Mouse (Mus musculus): ENCODE results near the gene Bik.

Bik gene

GRCm38 (mm10) chr15:83512489-83513281 is 14.0 kb upstream of the Bik start:
- no peak for DNase-seq (ENCODE audit: low read depth, low spot score)

DNA sequence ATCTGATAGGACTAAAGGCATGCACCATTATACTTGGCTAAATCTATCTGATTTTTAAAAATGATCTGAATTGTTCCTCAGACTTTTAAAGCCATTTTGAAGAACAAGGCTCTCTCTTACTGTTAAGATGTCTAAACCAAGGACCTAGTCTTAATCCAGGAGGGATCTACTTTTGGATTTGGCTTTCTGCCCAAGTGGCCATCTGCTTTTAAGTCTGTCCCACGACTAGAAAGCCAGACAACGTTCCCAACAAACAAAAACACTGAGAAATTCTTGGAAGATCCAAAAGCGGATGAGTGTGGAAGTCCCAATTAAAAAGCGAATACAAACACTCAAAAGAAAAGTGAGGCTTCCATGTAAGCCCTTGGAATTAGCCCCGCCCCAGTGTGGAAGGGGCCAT is 11.6 kb upstream of the Bik start:
- DNase-seq (ENCODE audit: low read depth, low spot score): no peak

DNA sequence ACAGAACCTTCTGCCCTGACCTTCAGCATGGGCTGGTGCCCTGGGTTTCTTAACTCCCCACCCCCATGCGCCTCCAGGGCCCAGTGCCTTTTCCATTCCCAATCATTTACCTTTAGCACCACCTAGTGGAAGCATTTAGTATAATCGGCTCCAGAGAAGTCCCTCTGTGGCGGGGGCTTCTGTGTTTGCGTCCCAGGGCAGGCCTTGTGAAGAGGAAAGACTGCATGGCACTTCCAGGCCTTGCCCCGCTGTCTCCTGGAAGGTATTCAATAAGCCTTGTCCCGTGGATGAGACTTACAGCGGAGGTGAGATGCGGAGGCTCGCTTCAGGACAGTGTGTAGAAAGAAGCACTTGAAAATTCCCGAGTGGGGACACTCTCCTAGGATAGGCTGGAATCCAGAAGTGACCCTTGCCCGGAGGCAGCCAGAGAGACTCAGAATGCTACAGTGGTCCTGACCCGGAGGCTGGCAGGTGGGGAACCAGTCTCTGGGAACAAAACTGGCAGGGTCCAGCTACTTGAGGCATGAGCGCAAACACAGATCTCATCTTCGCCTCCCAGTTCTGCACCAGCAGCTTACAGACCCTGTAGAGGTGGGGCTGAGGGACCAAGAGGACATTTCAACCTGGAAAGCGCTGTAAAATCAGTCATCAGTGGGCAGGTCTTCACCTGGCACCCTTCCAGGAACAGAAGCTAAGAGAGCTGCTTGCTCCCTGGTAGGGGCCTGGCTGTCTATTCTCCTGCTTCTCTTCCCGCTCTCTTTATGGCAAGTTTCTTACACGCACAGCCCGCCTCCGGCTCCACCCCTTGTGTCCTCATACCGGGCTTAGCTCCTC is 8.2 kb upstream of the Bik start:
- DNase-seq (ENCODE audit: low read depth, low spot score): peak; percentile 80

DNA sequence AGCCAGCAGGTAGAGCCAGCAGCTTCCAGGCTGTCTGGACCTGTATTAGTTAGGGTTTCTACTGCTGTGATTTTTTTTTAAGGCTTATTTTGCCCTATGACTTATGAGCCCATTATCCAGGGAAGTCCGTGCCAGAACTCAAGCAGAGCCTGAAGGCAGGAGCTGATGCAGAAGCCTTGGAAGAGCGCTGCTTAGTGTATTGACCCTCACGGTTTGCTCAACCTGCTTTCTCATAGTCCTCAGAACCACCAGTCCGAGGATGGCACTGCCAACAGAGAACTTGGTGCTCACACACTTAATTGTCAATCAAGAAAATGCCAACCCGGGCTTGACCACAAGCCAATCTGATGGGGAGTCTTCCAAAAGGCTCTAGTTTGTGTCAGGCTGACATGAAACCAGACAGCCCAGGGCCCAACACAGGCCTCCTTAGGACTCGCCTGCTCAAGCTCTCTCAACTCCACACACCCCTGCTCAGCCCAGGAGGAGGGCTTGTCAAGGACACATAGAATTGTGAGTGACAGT is 5.7 kb upstream of the Bik start:
- no peak for DNase-seq (ENCODE audit: low read depth, low spot score)

- no peak for DNase-seq (ENCODE audit: low read depth, low spot score)
Measured at GRCm38 (mm10) chr15:83523196-83523595, 3.5 kb upstream of the Bik start.

GRCm38 (mm10) chr15:83523638-83524332 is 2.9 kb upstream of the Bik start:
- DNase-seq (ENCODE audit: low read depth, low spot score): no peak

DNA sequence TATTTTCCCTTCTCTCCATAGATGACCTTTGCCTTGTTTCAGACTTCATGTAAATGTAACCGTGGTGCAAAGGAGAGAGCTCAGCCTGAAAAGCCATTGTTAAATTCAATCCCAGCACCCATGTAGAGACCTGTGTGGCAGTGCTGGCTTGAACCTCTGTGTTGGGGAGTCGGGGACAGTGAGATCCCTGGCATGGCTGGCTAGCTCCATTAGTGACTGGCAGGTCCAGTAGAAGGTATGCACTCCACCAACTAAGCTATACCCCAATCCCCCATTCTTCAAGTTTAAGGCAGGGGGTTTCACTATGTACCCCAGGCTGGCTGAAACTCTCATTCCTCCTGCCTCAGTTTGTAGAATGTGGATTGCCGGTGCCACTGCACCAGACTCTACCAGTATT is 2.3 kb upstream of the Bik start:
- no peak for DNase-seq (ENCODE audit: low read depth, low spot score)

- DNase-seq (ENCODE audit: low read depth, low spot score): peak; percentile 36
Measured at GRCm38 (mm10) chr15:83527092-83527437, 403 bp downstream of the Bik start.

DNA sequence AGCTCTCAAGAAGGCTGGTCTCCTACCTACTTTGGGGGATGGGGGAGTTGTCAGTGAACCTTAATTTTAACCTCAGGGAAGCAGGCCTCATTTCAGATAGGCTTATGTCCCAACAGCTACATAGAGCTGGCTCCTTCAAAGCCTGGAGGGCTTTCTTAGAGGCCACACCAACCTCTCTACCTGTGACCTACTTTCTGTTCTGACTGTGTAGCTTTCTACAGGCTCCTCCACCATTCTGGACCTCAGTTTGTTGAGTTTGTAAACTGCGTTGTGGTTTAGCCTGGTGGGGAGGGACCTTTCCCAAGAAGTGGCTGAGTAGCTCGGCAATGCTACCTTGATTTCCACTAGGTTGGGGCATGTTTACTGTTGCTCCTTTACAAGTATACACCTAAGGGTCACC is 1.1 kb downstream of the Bik start:
- DNase-seq (ENCODE audit: low read depth, low spot score): no peak

- DNase-seq (ENCODE audit: low read depth, low spot score): no peak
Measured at GRCm38 (mm10) chr15:83528892-83529291, 2.2 kb downstream of the Bik start.

- DNase-seq (ENCODE audit: low read depth, low spot score): no peak
Measured at GRCm38 (mm10) chr15:83529765-83530164, 3.1 kb downstream of the Bik start.

DNA sequence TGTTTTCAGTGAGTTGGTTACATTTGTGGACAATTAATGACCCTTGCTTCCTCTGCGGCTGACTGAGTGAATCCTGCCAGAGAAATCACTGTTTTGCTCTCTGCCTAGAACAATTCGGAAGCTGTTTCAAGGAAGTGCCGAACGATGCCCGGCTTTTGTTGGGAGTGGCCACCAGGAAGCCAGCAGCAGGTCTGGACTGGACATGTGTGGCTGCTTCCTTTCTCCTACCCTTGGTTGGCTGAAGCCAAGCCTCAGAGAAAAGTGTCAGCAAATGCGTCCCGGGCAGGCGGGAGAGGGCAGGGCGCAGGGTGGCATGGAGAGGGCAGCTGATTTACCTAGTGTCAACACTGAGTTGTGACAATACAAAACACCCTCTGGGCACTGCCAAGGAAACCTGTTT is 3.6 kb downstream of the Bik start:
- no peak for DNase-seq (ENCODE audit: low read depth, low spot score)

GRCm38 (mm10) chr15:83530688-83531087 is 4.0 kb downstream of the Bik start:
- DNase-seq (ENCODE audit: low read depth, low spot score): no peak

DNA sequence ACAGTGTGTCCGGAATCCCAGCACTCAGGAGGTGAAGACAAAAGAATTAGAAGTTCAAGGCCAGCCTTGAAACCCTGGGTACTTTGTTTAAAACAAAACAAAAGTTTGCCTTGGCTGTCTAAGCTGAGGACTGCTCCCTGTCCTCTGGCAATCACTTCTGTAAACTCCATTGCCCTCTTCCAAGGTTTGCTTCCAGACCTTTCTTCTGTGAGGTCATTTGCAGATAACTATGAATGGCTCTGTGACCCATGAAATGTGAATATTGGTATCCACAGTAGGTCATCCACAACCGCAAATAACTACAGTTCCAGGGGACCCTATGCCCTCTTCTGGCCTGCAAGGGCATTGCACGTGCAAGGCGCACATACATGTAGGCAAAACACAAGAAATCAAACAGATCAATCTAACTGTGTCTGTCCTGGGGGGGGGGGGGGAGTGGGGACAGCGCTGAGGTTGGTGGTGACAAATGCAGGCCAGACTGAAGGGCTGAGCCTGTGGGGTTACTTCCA is 5.4 kb downstream of the Bik start:
- no peak for DNase-seq (ENCODE audit: low read depth, low spot score)

DNA sequence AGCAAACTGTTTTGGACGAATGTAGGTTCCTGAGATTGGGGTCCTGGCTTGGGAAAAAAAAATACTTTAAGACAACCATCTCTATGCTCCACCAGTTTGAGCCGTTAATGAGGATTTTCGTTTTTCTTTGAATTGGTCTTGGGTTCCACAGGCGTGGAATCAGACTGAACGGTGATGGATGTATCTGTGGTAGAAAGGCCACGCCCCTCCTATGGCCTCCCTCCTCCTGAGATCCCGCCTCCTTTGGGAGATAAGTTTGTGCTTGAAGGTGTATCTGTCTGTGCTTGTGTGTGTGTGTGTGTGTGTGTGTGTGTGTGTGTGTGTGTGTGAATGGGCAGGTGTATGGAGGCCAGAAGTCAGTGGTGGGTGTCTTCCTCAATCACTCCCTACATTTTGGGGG is 5.9 kb downstream of the Bik start:
- DNase-seq (ENCODE audit: low read depth, low spot score): no peak

DNA sequence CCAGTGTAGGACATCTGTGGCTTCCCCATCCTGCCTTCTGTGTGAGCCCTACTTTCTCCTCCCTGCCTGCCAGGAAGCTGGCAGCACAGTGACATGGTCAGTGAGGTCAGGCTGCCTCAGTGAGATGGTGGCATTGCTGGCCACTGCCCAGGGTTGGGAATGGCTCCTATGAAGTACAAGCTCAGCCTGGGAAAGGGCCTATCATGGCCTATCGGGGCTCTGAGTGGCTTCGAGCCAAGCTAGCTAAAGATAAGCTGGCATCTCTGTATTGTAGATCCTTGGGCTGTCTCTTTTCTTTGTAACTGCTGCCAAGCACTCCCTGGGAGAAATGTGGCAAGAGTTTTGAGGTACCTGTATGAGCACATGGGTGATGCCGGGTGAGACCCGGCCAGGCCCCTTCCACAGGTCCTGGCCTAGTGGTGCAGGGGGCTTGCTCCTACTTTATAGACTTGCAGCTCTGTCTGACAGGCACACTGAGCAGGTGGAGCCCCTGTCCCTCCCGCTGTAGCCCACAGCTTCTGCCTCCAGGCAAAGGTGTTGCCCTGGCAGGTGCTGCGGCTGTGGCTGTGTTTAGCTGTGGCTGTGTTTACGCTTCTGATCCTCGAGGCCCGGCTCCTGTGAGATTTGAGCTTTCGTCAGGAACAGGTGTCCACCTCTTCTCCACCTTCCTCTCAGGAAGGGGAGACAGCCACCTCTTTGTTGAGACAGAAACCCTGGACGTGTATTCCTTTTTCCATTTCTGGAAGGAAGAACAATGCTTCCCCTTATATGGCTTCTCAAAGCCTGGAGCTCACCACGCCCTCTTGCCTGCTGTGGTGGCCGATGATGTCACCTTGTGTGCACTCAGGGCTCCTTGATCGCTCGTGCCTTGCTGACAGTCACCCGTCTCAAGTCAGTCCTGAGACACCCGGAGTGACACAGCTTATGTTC is 8.6 kb downstream of the Bik start:
- DNase-seq (ENCODE audit: low read depth, low spot score): no peak

DNA sequence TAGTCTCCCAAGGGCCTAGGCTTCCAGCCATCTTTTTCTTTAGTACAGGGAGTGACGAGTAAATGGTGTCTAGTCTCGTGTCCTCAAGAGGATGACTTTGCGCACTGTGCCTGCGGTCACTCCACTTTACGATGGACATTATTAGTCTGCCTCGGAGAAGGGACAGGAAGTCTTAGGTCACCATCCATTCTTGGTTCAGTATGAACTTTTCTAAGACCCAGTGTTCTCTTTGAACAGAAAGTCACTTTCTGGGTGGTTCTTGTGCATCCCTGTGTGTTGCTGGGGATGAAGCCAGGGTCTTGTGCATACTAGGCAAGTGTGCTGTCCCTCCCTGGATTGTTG is 9.2 kb downstream of the Bik start:
- no peak for DNase-seq (ENCODE audit: low read depth, low spot score)

DNA sequence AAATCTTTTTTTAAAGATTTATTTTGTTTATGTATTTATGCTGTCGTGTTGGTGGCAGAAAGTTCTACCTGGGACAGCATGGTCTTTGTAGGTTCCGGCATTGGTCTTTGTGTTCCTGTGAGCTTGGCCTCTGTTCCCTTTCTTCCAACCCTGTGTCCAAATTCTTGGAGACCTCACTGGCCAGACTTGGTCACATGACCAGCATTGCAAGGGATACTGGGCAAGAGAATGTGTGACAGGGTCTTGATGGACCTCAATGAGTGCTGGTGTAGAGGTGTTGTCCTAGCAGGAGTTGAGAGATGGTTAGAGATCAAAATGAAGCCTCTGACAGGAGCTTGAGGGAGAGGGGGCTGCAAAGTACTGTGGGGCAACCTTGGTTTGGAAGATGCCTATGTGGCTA is 12.2 kb downstream of the Bik start:
- DNase-seq (ENCODE audit: low read depth, low spot score): no peak

DNA sequence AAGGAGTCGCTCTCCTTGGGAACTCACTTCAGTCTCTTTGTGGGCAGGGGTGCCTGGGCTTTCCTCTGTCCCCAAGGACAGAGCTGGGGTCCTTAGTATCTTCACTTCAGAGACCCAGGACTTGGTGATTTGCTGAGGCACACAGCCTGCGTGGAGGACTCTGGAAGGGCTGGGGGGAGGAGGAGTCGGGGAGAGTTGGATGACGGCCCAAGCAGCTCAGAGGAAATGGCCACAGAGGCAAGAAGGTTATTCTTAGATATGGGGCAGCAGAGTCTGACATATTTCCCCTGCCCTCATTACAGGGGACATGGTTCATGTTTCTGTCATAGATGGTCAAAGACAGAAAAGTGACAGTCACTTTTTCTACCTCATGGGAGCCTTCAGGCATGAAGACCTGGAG is 13.2 kb downstream of the Bik start:
- no peak for DNase-seq (ENCODE audit: low read depth, low spot score)

DNA sequence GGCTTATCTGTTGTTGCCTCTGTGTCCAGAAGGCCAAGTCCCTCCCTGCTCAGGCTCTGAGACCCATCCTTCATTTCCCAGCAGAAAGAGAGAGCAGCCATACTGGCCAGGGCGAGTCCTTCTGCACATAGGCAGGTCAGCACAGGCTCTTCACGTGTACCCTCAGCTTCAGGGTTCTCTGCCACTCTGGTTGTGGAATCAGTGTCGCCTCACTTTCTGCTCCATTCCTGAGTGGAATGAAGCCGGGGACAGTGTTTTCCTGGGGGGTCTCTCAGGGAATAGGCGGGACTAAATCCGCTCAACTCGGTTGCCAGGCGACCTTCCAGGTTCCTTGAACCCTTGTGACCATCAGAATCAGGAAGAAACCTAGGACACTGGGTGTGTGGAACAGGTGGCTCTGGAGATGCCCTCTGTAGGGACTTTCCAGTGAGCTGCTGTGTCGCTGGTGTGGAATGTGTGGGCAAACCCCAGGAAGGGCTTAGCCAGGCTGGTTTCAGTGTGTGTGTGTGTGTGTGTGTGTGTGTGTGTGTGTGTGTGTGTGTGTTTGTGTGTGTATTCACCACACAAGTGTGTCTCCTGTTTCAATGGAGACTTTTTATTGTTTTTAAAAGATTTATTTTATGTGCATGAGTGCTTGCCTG is 15.1 kb downstream of the Bik start:
- no peak for DNase-seq (ENCODE audit: low read depth, low spot score)

- no peak for DNase-seq (ENCODE audit: low read depth, low spot score)
Measured at GRCm38 (mm10) chr15:83546029-83546428, 19.4 kb downstream of the Bik start.
